Mouse (Mus musculus): ENCODE results near the gene Fkbp5.
A peak's percentile ranks its signal among the peaks of the same experiment; 100 is the strongest.
"Not testable (repeated sequence)": the region's sequence is repeated elsewhere in the genome, so short reads cannot be mapped to it uniquely, and the experiment has no call there.

The Fkbp5 gene

DNA sequence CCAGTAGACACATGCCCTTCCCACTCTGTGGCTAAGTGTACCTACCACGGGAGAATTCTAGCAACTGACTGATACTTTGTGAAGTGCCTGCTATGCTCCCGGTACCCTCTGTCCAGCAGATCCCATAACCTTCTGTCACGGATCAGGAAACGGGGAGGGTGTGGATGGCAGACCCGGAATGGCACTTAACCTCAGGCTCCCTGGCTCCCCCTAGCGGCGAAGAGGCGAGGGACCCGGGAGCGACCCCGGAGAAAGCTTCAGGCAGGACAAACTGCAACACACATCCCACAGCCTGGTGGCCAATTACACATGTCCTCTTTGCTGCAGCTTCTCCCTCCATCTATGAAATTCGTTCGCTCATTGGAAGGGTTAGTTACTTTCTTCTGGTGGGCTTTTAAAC is 148.9 kb downstream of the Fkbp5 start:
- peak; percentile 25 for DNase-seq

DNA sequence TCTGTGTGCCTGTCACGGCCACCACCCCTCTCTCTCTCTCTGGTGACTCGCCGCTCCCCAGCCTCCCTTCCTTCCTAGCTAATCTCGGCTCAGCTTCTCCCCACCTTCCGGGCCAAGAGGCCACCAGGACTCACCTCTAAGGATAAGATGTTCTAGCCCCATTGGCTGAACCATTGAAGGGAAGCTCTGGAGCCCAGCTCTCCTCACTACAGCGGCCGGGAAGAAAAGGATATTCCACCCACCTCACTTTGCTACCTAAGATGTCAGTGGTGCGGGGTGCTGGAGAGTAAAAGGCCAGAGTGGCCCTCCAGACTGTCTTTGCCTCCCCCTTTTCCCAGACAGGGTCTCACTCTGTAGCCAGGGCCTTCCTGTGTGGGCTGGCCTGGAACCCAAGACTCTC is 152.2 kb downstream of the Fkbp5 start, which contains the start of gene Tulp1:
Gene Tulp1, minus strand, starts transcription at position 101 of the 400 bp plus-strand sequence.
- DNase-seq = no peak

DNA sequence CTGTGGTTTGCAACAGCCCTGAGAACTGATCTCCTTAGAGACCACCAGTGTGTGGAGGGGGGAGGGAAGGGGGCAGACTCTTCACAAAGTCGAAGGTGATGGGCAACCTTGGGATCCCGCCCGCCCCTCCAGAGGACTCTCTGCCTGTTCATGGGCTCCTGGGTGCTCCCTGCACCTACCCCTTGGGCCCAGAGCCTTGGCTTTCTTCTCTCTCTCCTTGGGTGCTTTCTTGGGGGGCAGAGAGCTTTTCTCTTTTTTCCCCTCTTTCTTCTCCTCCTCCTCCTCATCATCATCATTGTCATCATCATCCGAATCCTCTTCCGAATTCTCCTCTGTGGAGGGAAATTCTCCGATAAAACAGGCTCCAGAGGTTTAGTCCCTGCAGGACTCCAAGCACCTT is 153.8 kb downstream of the Fkbp5 start:
- no peak for DNase-seq

DNA sequence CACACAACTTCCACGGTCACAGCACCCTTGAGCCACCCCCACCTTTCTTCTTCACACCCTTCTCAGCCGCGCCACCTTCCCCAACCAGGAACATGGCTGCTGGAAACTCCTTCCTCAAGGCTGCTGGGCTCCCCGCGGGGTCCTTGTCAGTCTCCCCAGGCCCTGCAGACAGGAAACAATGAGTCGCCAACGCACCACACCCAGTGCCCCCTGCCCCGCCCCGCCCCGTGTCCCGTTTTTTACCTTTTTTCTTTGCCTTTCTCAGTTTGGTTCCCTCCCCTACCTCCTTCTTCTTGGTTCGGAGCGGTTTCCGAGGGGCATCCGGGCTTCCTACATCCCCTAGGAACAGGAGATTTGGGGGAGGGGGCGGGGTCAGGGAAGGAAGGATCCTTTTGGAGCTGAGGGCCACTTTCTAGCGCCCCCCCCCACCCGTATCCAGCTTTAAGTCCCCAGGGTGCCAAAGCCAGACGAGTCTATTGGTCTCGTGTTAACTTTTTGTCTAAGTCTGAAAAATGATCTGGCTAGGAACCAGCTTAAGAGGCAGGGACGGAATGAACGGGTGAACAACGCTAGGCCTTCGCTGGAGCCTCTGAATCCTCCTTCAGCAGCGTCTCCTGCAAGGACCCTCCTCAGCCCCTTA is 154.6 kb downstream of the Fkbp5 start:
- no peak for DNase-seq

DNA sequence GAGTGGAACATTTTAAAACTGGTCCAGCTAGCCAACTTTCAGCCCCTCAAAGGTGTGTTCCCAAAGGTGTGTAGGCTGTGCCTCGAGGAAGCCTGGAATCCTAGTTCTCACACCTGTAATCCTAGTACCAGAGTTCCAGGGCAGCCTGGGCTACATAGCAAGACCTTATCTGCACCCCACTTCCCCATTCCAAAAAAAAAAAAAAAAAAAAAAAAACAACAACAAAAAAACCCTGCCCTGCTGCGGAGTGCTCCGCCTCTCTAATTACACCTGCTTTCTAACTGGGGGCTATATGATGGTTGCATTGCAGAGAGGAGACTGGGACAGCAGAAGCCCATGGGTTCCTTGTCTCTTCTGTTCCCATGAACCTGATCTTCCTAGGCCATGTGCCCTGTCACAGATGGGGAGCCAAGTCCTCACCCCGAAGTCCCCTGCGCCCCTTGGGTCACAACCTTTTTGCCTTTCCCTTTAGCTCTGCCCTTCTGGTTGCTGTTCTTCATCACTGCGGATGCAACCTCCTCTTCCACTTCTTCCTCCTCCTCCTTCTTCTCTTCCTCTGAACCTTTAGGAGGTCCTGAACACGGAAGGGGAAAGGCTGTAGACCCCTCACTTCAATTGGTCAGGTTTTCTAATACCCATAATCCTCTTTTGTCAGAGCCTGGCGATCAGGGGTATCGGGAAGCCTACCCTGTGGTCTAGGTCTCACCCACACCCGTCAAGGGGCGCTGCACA is 155.2 kb downstream of the Fkbp5 start:
- no peak for DNase-seq

DNA sequence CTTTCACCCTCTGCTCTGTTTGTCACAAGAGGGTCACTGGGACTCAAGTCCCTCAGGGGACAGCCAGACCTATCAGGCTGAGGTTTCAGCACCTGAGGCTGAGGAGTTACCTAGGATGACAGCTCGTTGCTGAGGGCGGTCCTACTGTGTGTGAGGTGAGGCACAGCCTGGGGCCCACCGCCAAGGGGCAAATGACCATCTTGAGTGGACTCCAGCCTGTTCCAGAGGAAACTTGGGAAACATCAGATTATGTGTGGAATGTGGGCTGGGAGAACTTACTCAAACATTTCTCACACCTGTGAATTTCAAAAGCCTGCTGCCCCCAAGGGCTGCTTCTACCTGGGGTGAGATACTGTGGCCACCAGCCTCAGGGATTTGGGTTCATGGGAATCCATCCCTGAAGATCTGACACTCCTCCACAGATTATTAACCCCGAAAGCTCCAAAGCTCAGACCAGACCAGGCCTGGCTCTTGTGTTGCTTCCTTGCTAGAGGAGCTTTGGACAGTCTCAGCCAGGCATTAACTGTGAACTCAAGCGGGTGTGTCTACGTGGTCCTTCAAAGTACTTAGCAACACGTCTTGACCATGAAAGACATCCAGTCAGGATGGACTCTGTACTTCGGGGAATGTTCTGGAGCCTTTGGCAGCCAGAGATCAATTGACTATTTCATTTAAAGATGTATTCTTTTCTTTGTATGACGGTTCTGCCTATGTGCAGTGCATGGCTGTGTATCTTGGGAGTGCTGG is 156.6 kb downstream of the Fkbp5 start:
- DNase-seq = no peak

DNA sequence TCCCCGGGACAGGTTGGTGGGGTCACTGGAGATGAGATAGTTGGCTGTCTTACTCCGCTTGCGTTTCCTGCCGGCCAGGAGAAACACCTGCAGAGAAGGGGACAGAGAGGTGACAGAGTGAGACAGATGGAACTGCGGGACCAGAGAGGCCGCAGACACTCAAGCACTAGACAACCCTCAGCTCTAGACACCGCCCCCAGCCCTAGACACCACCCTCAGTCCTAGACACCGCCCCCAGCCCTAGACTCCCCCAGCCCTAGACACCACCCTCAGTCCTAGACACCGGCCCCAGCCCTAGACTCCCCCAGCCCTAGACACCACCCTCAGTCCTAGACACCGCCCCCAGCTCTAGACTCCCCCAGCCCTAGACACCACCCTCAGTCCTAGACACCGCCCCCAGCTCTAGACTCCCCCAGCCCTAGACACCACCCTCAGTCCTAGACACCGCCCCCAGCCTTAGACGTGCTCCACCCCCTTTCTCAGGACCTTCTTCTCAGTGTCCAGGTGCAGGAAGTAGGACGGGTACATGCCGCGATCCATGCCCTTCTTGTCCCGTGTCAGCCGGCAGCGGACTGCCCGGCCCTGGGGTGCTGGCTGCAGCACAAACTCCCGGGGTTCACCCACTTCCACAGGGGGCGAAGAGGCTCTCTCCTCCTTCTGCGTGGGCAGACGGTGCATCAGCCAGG is 158.6 kb downstream of the Fkbp5 start:
- DNase-seq = not testable (repeated sequence)

DNA sequence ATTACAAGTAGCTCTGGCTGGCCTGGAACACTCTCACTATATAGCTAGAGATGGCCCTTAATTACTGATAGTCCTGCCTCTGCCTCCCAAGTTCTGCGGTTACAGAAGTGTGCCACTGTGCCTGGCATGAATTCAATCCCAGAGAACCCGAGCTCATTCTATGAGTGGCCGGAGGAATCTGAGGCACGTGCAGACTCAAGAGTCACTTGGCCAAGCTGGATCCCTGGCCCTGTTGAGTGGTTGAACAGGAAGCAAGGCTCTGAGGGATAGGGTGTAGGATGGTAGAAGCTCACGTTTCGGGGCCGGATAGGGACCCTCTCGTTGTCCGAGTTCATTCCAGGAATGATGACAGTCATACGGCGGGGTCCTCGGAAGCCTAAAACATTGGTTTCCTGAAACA is 161.5 kb downstream of the Fkbp5 start:
- DNase-seq = no peak

DNA sequence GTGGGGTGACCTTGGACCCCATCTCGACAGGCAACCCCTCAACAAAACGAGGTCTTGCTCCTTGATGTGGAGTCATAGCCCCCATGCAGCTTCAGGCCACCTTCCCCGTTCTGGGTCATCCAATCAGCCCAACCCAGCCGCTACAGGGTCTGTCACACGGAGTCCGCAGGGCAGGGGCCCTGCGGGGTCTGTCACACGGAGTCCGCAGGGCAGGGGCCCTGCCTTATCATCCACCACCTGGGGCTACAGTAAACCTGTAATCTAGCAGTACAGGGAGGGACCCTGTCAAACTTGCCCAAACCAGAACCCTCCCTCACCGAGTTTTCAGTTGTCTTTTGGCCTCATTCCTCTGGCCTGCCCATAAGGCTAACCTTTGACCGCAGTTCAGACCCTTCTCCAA is 165.3 kb downstream of the Fkbp5 start:
- no peak for DNase-seq

DNA sequence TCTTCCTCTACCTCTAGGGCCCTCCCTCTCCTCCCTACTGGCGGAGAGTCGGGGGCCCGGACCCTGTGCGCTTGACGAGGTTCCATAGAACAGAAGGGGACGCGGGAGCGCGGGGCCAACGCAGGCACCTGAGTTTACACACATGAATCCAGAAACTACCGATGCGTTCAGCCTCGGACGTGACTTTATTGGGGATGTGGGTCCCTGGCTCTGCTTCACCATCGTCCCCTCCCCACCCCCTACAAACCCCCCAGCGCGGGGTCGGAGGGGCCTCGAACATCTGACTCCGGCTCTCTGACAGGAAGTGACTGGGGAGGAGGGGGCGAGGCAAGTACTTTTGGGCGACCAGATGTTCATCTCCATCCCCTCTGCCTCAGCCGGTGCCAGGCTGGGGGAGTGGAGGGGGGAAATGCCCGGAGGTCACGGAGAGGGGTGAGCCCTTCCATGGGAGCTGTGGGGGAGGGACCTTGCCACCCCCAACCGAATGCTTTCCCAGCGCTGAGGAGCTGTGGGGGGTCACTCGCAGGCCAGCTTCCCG is 165.9 kb downstream of the Fkbp5 start:
- no peak for DNase-seq

DNA sequence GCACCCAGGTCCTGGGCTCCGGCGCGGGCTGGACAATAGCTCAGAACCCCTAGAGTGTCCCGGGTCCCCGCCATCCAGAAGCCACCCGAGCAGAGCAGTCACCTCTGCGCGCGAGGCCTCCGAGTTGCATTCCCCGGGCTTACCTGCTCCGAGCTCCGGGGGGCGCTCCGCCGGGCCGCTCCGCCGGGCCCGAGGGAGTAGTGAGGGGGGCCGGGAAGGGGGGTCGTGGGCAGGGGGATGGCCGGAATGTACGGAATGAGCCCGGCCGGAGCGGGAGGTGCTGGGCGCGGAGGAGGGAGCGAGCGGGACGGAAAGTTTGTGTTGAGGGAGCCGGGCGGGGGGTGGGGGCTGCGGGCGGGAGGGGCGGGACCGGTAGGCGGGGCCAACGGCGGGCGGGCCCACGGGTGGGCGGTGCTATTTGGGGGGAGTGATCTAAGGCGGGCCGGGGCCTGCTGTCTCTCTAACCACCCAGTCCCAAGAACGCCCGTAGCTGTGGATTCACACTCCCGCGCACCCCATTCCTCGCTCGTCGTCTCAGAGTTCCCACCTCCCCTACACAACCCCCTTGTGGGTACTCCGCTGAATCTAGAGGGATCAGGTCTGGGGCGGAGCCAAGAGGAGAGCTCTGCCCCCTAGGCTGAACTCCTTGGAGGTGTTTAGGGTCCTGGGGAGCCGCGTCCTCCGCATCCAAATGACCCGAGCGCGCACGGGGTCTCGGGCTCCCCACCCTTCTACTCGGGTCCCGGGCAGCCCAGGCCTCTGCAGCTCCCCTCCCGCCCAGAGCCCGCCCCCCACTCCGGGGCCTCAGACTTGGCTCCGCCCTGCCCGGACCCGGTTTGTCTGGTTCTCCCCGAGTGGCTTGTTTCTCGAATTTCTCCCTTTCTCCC is 166.6 kb downstream of the Fkbp5 start, which contains the start of gene Tead3:
Gene Tead3, minus strand, starts transcription at position 352 of the 887 bp plus-strand sequence.
- DNase-seq = no peak

DNA sequence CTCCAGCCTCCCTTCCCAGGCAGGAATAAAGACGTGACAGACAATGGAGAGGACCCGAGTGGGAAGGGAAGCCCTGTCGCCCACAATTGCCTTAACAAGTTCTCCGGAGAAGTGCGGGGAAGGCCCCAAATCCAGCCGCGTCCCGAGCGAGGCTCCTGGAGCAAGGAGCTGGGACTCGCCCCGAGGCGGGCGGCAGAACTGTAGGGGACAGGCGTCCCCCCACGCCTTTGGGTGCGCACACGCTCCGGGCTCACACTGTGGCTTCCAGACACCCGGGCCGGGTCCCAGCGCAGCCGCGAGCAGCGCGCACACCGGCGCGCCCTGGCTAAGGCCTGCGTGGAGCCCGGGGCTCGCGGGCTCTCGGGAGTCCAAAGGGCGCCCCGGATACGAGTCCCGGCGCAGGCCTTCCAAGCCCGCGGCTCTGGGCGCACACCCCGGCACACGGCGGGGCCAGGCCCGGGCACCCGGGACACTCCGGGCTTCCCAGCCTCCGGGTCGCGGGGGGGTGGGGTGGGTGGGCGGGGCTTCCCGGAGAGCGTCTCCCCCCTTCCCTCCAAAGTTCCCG is 167.3 kb downstream of the Fkbp5 start:
- no peak for DNase-seq

DNA sequence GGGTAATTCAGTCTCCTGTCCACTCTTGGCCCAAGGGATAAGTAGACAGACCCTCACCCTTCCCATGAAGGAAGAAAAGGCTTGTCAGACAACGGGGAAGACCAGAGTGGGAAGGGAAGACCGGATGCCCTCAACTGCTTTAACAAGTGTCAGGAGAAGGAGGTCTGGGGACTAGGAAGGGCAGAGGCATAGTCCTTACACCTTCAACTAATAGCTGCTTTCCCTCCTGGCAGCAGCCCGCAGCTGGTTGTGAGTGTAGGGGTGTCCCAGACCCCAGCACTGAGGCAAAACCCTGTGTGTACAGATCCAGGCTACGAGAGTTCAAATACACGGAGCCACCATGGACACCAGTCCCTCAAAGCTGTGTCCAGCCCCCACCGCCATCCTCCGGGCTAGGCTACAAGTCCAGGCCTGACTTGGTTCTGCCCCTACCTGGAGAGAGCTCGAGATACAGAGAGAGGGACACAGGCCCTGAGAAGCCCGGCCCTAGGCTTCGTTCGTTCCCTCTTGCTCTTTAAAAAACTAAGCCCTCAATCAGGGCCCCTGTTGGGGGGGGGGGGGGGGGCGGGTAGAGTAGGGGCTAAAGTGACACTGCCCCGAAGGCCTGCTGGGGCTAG is 168.0 kb downstream of the Fkbp5 start:
- DNase-seq = no peak

Measured in right cerebral cortex, adult 18-20 months (tissue).